Mouse (Mus musculus): ENCODE measurements around the gene 4933427I04Rik.

Gene 4933427I04Rik

GRCm38 (mm10) chr4:123859379-123859778, at the start of gene 4933427I04Rik:
TSS of gene 4933427I04Rik (plus strand) at chr4:123859679.
- no peak for DNase-seq

GRCm38 (mm10) chr4:123810475-123811295, 48.8 kb upstream of the 4933427I04Rik start:
- no peak for DNase-seq

GRCm38 (mm10) chr4:123812525-123812924, 47.0 kb upstream of the 4933427I04Rik start:
- no peak for DNase-seq

- no peak for DNase-seq
Observed at GRCm38 (mm10) chr4:123814030-123814501, 45.4 kb upstream of the 4933427I04Rik start.

GRCm38 (mm10) chr4:123819093-123819610, 40.3 kb upstream of the 4933427I04Rik start:
- no peak for DNase-seq

- DNase-seq = no peak
Observed at GRCm38 (mm10) chr4:123842126-123842525, 17.4 kb upstream of the 4933427I04Rik start.

GRCm38 (mm10) chr4:123856888-123857287, 2.6 kb upstream of the 4933427I04Rik start:
- no peak for DNase-seq

- DNase-seq = no peak
Observed at GRCm38 (mm10) chr4:123858090-123858489, 1.4 kb upstream of the 4933427I04Rik start.

- DNase-seq = no peak
Observed at GRCm38 (mm10) chr4:123859803-123860202, 324 bp downstream of the 4933427I04Rik start.

GRCm38 (mm10) chr4:123860621-123861020, 1.1 kb downstream of the 4933427I04Rik start:
- no peak for DNase-seq

- no peak for DNase-seq
Observed at GRCm38 (mm10) chr4:123893726-123894125, 34.2 kb downstream of the 4933427I04Rik start.

GRCm38 (mm10) chr4:123894295-123894694, 34.8 kb downstream of the 4933427I04Rik start:
- no peak for DNase-seq

GRCm38 (mm10) chr4:123898696-123899095, 39.2 kb downstream of the 4933427I04Rik start:
- peak in 1 of 2 experiments; percentile 36 for DNase-seq

- DNase-seq = no peak
Observed at GRCm38 (mm10) chr4:123903432-123903831, 44.0 kb downstream of the 4933427I04Rik start.

- peak; percentile 99 for DNase-seq
Observed at GRCm38 (mm10) chr4:123904333-123905125, 45.0 kb downstream of the 4933427I04Rik start, which contains the start of gene Mycbp. TSS of gene Mycbp (plus strand) at chr4:123904832.

- DNase-seq = no peak
Observed at GRCm38 (mm10) chr4:123905126-123905668, 45.7 kb downstream of the 4933427I04Rik start.

- DNase-seq = no peak
Observed at GRCm38 (mm10) chr4:123911503-123911902, 52.0 kb downstream of the 4933427I04Rik start.

- peak in 1 of 2 experiments; percentile 36 for DNase-seq
Observed at GRCm38 (mm10) chr4:123912431-123912830, 53.0 kb downstream of the 4933427I04Rik start.
